Mouse (Mus musculus) liver, adult 2 months (tissue): ENCODE measurements around the gene Pbx3.

Experiments used
- CTCF ChIP-seq: fragments of 200-500 bp; IDR thresholded peaks from 2 replicates; pipeline ENCODE4 v1.5.1; 2011; ENCODE audit warnings: low read depth, low read length, control low read depth
- POLR2A ChIP-seq: fragments of 200-500 bp; IDR thresholded peaks from 2 replicates; pipeline ENCODE4 v1.6.1; 2011; ENCODE audit warnings: low read length, control low read depth; ENCODE audit not compliant: insufficient read depth; ENCODE audit errors: extremely low read depth

DNA sequence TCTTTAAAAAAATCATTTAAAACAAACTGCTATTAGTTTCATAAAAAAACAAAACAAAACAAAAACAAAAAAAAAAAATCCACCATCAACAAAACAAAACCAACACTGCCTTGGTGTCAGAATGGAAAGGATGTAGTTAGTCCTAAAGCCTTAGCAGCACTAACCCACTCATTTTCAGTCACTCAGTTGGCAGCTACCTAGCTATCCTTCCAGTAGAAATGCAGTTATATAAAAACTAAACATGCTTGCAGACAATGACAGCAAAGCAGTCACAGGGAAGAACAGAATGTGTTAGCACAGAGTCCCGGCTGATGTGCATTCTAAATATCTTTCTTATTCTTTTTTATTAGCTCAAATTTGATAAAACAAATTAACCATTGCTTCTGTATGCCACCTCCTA, 160.5 kb downstream of the Pbx3 start:
- no peak for TF ChIP-seq POLR2A
- TF ChIP-seq CTCF = no peak
